Mouse (Mus musculus) adrenal gland, adult (tissue): ENCODE data around the gene Eif3k.

ENCODE experiments used
- DNase-seq, 2 experiments: peaks; one replicate each; pipeline ENCODE4 v3.0.0; 2022 to 2023; ENCODE audit warnings: low spot score in 1 of 2; ENCODE audit not compliant: inconsistent age in 2 of 2

The Eif3k gene

DNA sequence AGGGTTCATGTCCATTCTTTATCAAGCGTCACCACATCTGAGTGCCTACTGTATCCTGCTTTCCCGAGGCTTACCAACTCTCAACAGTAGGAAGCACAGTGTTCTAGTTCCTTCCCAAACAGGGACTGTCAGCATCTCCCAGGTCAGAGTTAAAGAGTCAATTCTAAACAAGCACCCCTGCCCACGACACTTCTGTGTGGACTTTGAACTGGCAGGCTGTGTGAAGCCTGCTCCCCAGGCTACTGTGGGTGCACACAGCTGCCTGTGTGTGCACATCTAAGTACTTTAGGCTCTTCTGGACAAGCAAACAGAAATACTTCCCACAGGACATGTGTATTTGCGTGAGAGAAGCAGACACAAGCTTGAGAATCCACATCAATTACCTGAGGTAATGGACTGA, 40.1 kb downstream of the Eif3k start:
- DNase-seq: no peak

- peak in 1 of 2 experiments; percentile 17 for DNase-seq
These were observed 40.5 kb downstream of the Eif3k start for GRCm38 (mm10) chr7:28941129-28941528.

DNA sequence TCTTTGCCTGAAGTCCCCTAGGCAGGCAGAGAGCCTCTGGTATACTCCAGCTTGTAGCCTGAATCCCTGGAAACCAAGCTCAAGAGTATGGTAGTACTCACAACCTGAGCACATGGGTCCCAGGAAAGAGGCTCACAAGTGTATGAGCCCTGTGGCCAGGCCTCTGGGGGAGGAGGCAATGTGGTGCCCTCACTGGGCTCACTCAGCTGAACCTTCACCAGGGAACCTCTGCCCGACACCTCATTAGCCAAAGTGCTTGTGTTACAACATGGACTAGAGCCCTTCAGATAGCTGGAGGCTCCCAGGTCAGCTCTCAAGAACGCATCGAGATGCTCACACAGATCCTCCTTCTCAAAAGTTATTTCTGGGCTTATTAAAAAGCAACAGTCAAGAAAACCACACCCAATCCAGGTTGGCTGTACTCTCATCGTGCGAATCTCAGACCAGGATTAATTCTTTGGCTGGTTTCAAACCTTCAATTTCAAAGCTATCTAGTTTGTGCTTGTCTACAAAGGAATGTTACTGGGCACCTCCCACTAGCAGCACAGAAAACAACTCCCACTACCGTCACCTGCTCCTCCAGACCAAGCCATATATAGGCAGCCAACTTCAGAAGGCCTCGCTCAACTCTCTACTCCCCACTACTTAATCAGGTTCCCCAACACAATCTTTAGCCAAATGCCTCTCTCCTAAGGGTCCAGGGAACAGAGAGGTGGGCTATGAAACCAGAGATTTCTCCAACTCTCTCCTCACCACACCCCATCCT, 42.1 kb downstream of the Eif3k start:
- peak in 1 of 2 experiments; percentile 8 for DNase-seq

DNA sequence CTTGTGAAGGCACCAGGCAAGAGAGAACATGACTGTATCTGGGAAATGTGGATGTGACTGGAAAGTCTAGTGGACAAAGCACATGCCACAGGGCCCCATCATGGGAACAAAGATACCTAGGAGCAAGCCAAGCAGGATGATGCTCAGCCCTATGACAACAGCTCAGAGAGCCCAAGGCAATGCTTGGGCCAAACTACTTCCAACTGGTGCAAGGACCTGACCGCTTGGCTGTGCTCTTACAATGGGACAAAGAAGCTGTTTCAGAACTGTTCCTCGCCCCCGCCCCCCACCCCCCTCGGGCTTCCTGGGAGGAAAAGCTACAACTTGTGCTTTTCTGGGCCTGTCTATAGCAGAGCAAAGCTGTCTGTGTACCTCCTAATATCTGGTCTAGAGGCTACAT, 43.0 kb downstream of the Eif3k start:
- DNase-seq: no peak

GRCm38 (mm10) chr7:28936787-28937186, 44.9 kb downstream of the Eif3k start:
- no peak for DNase-seq

GRCm38 (mm10) chr7:28933825-28934224, 47.8 kb downstream of the Eif3k start:
- DNase-seq: no peak

DNA sequence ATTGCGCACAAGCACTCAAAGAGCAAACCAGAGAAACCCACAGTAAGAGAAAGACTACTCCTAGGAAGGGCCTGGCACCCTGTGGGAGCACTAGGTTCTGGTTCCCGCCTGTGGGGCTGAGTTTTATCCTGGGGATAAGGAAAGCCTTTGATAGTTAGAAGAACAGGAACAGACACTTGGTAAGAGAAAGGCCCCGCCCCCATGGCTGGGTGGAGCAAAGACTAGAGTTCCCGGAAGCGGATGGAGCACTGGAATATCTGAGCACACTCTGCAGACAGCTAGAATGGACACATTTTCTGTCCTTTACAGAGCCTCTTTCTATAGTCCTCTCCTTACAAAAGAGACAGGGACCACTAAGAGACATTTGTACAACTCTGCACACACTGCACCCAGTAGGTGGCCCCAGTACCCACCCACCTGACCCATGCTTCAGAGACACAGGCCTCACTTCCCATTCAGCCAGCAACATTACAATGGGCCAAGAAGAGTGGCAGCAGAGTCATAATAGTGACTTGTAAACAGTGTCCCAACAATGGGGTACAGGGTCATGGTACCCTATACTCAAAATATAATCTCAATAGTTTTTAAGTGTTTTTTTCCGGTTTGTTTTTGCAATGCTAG, 49.1 kb downstream of the Eif3k start:
- DNase-seq: peak in 1 of 2 experiments; percentile 56

GRCm38 (mm10) chr7:28931695-28932039, 50.0 kb downstream of the Eif3k start:
- DNase-seq: peak in 1 of 2 experiments; percentile 40

DNA sequence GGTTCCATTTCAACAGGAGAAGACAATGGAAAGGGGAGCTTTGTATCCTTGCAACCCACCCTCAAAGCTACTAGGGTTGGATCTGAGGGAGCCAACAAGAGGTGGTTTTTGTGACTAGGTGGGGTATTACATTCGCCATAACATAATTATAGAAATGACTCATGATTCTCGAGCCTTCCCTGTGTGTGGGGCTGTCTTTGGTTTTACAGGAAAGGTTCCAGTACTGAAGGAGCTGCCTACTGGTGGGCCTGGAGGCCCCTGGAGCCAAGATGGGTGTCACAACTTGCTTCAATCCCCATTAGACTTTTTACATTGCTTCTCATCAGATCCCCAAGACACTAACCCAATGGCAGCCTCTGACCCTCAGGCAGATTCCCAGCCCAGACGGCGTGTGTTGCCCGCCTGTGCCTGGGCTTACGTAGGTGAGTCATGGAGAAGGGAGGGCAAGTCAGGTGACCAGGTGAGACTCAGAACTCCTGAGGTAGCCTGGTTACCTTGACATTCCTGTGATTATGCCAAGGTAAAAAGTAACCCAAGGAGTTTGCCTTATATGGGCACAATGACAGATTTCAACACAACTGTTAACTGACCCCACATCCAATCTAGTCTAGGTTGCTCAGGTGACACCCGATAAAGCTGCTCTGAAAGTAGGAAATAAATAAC, 50.5 kb downstream of the Eif3k start:
- peak in 1 of 2 experiments; percentile 58 for DNase-seq

DNA sequence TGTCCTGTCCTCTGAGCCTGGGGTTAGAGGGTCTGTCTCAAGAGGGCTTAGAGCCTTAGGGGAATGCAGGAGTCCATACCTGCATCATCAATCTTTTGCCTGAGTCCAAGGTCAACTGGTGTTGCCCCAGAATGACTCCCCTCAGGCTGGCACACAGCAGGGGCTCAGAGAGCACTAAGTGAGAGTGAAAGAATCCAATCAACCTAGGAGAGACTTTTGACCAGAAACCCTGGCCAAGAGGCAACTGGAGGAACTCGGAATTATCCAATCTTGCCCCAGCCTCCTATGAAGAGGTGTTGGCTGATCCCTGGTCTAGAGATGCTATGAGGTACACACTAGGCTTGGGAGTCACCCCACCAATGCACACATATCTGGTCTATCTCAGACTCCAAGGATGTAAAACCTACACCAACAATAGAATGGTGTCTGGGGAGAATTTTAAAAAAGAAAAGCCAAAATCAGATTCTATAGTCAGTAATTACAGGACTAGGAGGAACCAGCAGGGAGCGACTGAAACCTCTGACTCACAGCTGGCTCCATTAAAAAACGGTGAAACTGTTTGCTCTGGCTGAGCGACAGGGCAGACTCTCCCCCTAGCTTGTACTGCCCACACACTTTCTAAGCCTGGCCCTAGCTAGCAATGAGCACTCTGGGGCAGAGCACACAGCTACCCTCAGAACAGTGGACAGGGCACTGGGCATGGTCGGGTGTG, 51.2 kb downstream of the Eif3k start:
- DNase-seq: peak in 1 of 2 experiments; percentile 79

DNA sequence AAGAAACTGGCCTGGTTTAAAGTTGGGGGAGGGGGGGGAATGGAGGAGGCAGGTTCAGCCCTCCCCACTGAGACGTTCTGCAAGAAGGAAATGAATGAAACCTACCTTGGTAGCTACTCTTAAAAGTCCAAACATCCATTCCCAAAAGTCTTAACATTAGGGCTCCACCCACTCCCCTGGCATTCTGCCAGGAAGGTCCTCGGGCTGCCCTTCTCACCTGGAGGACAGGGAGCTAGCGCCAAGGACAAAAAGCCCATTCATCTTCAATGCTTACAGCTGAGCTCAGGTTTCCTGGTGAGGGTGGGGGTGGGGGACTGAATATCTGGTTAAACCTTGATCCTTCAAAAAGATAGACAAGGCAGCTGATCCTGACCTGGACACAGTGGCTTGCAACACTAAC, 52.3 kb downstream of the Eif3k start:
- peak in 1 of 2 experiments; percentile 54 for DNase-seq

- DNase-seq: peak in 1 of 2 experiments; percentile 40
These were observed 55.5 kb downstream of the Eif3k start for GRCm38 (mm10) chr7:28926172-28926571.

DNA sequence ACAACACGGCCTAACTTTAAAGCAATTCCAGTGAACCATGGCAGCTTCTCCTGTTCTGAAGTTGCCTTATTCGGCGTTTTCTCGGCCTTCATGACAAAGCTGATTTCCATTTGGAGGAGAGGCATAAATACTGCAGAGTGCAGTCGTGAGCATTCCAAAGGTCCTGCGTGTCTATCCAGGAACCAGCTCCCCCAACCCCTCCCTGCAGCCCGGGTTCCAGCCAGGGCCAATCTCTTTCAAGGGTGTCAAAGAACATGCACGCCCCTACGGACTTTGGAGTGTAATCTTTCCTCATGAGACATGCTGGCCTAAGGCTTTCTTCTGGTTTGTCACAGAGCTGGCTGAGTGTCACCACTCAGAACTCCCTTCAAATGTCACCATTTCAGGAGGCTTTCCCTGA, 56.3 kb downstream of the Eif3k start:
- DNase-seq: peak; percentile 86 to 91

DNA sequence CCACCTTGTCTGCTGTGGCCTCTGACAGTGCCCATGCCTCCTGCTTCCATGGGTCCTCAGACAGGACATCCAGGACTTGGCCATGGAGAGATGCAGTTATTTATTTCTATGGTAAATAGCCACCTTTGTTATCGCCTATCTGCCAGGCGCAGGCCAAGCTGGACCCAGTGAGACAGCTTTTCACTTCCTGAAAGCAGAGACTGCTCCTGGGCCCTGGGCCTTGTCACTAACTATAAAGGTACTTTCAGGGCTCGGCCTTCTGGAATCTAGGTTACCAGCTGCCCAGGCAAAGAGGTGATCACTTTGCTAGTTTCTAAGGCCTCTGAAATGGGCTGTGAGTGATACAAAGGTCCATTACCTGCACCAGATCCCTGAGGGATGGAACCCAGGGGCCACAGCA, 56.9 kb downstream of the Eif3k start:
- DNase-seq: no peak

GRCm38 (mm10) chr7:28923865-28924291, 57.8 kb downstream of the Eif3k start:
- no peak for DNase-seq

DNA sequence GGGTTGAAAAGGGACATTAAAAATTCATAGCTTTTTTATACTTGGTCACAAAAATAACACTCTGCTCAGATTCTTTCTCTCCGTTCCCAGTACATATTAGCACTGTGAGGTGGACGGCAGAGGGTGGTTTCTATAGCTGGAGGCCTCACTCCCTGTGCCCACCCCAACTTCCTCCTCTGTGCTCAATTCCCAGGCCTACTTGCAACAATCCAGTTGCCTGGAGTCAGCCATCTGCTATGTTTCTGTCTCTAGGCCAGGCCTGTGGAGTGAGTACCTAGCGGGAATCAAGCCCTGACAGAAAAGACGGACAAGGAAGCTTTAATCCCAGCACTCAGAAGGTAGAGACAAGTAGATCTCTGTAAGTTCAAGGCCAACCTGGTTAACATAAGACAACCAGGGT, 59.1 kb downstream of the Eif3k start:
- no peak for DNase-seq

- DNase-seq: peak; percentile 64 to 82
These were observed 59.8 kb downstream of the Eif3k start for GRCm38 (mm10) chr7:28921722-28922465.
